Mouse (Mus musculus) layer of hippocampus, adult 9-10 months (tissue): ENCODE results near the gene Hjurp.
"Not testable (repeated sequence)": the region's sequence is repeated elsewhere in the genome, so short reads cannot be mapped to it uniquely, and the experiment has no call there.

Source experiments
- DNase-seq: peaks from one replicate; pipeline ENCODE4 v3.0.0; 2022; ENCODE audit warnings: low spot score

The Hjurp gene

DNA sequence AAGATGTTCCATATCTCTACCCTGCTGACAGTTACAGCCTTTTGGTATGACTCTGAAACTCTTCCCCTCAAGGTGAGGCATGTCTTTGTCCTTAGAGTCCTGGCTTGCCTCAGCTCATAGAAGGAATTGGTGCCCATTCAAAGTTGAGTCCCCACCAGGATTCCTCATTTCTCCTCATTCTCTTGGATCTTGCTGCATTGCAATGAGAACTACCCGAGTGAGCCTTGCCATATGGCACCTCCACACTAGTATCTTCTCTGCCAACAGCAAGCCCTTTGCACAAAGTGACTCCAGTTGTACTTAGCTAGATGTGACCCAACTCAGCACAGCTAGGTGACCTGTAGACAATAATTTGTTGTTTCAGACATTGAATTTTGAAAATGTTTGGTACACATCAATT lies 53.8 kb downstream of the Hjurp start:
- DNase-seq = no peak

DNA sequence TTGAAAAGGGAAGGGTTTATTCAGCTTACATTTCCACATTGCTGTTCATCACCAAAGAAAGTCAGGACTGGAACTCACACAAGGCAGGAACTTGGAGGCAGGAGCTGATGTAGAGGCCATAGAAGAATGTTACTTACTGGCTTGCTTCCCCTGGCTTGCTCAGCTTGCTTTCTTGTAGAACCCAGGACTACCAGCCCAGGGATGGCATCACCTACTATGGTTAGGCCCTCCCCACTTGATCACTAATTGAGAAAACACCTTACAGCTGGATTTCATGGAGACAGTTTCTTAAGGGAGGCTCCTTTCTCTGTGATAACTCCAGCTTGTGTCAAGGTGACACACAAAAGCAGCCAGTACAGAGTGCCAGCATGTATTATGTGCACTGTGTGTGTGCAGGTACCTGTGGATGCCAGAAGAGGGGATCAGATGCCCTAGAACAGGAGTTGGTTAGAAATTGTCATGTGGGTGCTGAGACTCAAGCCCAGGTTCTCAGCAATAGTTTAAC lies 54.4 kb downstream of the Hjurp start:
- DNase-seq = not testable (repeated sequence)

DNA sequence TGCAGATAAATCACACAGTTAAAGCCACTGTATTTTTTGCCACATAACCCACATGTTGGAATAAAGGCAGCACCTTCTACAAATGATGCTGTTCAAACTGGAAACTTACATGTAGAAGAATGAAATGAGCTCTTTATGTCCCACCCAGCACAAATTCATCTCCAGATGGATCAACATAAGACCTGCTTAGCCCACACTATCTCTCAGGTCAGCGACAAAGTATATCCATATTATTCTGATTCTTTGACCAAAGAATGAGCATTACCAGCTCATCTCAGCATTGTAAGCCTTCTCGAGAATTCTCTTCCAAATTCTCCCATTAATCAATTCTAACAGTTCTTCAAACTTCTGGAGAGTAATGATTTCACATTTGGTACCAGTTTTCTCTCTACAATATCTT lies 55.2 kb downstream of the Hjurp start:
- no peak for DNase-seq

DNA sequence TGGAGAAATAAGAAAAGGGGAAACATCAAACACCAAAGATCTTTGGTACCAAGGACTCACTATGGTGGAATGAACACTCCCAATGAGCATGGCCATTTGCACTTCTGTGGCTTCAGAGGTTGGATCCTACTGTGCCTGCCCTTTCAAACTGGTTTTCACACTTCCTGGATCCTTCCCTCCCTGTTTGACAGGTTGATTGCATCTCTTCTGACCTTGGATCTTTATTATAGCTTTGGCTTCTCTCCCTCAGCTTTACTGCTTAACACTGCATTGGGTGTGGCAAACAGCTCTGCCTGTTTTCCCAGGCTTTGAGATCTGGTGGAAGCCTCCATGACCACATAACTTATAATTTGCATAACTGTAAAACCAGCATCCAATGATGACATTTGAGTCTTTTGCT lies 57.1 kb downstream of the Hjurp start:
- DNase-seq = no peak

DNA sequence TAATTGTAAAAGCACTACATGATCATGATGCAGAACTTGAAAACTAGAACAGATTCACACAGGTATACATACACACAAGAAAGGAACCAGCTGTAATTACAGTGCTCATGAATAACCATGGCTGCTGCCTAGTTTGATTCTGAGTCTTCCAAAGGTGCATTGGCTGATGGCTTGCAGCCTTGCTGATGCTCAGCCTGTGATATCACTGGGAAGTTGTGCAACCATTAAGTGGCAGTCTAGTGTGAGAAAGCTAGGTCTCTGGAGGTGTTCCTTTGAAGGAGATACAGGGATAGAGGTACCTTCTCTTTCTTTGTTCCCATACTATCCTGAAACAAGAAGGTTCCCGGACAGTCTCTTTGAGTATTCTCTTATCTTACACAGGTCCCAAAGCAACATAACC lies 58.4 kb downstream of the Hjurp start:
- no peak for DNase-seq

DNA sequence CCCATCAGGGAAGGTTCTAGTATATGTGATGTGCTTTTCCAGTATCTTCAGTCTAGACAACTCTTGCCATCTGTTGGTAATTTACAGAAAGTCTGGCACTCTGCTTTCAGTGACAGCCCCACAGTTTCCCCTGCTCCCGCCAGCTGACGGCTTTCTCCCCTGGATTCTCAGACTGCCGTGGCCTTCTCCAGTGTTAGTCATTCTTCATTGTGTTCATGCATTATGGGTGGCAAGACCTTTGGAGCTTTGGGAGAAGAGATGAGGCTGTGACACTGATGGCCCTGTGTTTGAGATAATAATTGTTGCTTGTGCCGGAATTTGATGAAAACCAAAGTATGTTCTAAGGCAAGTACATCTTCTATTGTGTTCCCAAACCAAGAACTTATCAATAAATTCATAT lies 58.8 kb downstream of the Hjurp start:
- no peak for DNase-seq

DNA sequence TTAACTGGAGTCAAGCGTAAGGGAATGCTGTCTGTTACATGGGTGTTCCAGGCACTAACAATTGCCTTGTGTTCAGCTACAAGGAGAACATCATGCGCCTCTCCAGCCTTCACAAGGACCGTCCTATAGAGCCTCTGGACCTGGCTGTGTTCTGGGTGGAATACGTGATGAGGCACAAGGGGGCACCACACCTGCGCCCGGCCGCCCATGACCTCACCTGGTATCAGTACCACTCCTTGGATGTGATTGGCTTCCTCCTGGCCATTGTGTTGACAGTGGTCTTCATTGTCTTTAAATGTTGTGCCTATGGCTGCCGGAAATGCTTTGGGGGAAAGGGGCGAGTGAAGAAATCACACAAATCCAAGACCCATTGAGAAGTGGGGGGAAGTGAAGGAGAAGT lies 59.4 kb downstream of the Hjurp start:
- DNase-seq = no peak

DNA sequence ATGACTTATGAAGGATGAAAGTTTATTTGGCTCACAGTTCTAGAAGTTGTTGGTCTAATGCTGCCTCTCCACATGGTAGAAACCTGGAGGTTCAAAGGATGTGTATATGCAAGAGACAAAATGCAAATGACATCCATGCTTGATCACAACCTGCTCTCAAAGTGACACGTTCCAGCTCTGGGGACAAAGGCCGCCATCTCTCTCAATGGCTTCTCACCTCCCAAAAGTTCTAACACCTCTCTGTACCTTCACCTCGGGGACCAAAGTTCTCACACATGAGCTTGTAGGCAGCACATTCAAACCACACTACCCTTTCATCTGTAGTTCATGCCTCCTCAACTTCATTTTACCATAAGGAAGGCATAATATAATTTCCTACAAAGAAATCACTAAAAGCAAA lies 59.9 kb downstream of the Hjurp start:
- DNase-seq = no peak

DNA sequence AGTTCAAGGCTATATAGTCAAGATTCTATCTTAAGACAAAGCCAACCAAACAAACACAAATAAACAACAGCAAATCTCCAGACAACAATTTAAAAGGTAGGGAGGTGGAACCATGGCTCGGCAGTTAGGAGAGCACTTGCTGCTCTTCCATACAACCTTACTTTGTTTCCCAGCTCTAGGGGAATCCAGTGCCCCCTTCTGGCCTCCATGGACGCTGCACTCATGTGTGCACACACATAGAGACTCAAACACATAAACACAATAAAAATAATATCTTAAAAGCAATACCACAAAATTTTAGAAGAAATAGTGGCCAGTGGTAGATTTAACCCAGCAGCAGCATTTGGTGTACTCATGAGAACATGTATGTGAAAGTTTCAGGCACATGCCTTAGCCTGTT lies 60.3 kb downstream of the Hjurp start:
- no peak for DNase-seq

DNA sequence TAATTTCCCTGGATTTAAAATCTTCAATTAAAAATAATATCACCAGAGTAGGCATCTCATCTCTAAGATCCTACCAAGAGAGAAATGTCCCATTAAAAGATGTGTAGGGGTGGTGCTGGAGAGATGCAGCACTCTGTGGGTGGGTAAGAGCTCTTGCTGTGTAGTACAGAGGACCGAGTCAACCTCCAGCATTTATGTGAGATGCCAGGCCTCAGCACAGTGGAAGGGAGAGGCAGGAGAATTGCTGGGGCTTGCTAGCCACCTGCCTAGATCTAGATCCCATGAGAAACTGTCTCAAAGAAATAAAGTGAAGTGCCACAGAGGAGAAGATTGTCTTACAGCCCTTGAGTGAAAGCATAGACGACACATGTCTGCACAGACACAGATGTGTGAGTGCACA lies 60.9 kb downstream of the Hjurp start:
- DNase-seq = no peak

DNA sequence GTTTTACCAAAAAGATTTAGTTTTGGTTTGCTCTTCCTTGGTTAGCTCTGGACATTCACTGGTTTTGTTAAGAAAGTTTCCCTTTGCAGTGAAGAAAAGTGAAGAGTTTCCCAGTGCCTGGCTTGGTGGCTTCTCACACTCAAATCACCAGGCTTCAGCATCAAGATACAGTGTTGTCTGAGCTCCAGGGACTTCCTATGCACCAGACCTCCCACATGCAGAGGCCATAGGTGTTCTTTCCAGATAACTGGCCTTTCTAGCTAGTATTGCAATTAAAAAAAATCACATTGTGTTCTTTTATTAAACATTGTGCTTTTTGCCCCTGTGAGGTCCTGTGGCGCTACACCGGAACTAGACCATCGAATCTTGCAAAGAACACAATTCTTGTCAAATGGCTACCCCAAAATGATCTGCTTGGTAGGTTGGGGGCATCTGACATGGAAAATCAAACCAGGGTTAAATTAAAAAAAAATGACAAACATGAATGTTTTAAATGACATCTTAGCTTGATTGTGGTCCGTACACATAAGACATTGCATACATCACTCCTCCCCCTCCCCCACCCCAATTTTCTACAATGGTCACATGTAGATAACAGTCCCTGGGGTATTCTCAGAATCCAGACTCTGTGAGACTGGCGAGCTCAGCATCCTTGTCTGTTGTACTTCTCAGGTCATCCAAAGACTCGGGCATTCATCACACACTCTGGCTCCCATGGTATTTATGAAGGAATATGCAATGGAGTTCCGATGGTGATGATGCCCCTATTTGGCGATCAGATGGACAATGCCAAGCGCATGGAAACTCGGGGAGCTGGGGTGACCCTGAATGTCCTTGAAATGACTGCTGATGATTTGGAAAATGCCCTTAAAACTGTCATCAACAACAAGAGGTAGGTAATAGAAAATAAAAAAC lies 61.7 kb downstream of the Hjurp start:
- no peak for DNase-seq

DNA sequence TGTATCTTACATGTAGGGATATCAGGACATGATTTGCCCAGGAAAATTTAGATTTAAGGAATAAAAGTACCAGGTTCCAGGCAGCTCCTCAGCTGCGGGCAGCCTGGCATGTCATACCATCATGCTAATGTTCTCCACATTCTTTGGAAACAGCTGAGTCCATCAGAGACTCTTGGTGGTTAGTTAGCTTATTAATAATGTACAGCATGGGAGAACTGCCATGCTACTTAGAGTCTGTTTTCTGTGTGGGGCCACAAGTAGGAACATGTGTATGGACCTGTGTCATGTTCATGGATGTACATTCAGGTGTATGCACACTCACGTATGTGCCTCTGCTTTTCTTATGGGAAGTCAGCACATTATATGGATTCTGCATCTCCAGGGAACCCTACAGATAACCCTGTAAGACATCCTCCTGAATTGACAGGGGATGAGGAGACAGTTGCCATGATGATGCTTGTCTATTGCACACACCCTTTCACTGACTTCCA lies 62.9 kb downstream of the Hjurp start:
- no peak for DNase-seq

DNA sequence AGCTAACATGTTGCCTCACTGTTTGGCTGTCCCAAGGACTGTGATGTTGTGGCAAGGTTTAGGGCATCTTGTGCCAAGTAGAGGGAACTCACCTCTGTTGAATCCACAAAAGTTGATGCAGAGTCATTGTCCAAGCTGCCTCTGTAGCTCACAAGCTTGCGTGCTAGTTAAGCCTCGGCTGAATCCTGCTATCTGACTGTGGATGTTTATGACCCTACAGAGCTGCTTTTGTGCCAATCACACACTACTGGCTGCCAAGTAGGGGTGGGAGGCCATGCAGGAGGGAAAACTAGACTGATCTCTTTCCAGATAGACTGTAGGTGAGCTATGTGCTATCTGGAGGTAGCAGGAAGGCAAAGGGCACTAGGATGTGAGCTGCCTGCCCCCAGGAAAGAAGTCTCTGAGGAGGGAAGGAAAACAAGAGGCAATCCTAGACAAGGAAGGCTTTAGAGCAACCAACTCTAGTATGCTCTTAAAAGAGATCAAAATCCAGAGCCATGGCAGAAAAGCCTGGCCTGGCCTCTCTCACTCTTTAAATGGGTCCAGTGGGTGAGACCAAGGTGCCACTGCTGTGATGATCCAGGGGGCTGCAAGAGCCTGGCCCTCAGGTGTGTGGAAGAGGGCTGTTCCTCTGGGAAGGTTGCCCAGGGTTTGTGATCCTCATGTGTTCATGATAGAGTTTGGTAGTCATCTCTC lies 63.5 kb downstream of the Hjurp start:
- DNase-seq = no peak

DNA sequence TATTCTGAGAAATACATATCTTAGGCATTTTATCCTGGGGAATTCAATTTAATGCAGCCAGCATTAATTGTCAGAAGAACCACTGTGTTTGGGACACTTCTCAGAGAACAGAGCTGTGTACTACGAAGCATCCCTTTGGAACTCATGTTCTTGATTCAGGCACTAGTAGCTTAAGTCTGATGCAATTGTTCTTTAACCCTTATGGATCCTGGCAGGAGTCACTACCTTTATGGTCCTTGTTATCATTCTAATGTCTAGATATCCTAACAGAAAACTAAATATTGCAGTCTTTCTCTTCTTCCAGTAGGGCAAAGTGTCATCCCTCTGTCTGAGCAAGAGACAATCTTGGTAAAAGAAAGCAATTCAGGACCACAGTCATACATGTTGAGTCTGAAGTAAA lies 64.4 kb downstream of the Hjurp start:
- no peak for DNase-seq
